Mouse (Mus musculus) embryonic facial prominence, embryonic 15.5 days (tissue): Measurements from ENCODE around the gene Vinac1. TPM values are rescaled to one million over a fixed set of nuclear protein-coding genes. Genes with fewer than 3 reads are reported as not detected.
"Not testable (repeated sequence)": the region's sequence is repeated elsewhere in the genome, so short reads cannot be mapped to it uniquely, and the experiment has no call there.

Experiments
- ATAC-seq: fragments of 200-750 bp; cut with Nextera tagmentation; 2 replicates; pipeline ENCODE4 v1.8.0; 2017; ENCODE audit warnings: low read depth, moderate TSS enrichment; ENCODE audit not compliant: insufficient number of reproducible peaks, low FRiP score, low TSS enrichment
- H3K27ac ChIP-seq: fragments of 300-500 bp; sonication (generic); replicated peaks from 2 replicates; pipeline ENCODE4 v1.5.1; 2015; ENCODE audit warnings: mild to moderate bottlenecking, inconsistent platforms
- H3K27me3 ChIP-seq: fragments of 300-500 bp; sonication (generic); 2 replicates; pipeline ENCODE4 v1.6.1; 2015; ENCODE audit warnings: inconsistent platforms
- H3K36me3 ChIP-seq: fragments of 300-500 bp; sonication (generic); 2 replicates; pipeline ENCODE4 v1.6.1; 2015; ENCODE audit warnings: mild to moderate bottlenecking, inconsistent platforms
- H3K4me1 ChIP-seq: fragments of 300-500 bp; sonication (generic); 2 replicates; pipeline ENCODE4 v1.6.1; 2015; ENCODE audit warnings: inconsistent platforms
- H3K4me2 ChIP-seq: fragments of 300-500 bp; sonication (generic); replicated peaks from 2 replicates; pipeline ENCODE4 v1.6.1; 2015; ENCODE audit warnings: mild to moderate bottlenecking, inconsistent platforms
- H3K4me3 ChIP-seq: fragments of 300-500 bp; sonication (generic); replicated peaks from 2 replicates; pipeline ENCODE4 v1.5.1; 2015; ENCODE audit warnings: mild to moderate bottlenecking, inconsistent platforms
- H3K9ac ChIP-seq: fragments of 300-500 bp; sonication (generic); 2 replicates; pipeline ENCODE4 v1.6.1; 2015; ENCODE audit warnings: inconsistent platforms
- H3K9me3 ChIP-seq: fragments of 300-500 bp; sonication (generic); replicated peaks from 2 replicates; pipeline ENCODE4 v1.6.1; 2016; ENCODE audit warnings: inconsistent platforms
- WGBS: fragments of 180-500 bp; shearing (Covaris S2); methylation state at CpG from one replicate; pipeline ENCODE4 v1.1.7; 2015; 5-methylcytosine and 5-hydroxymethylcytosine counted together
- polyA plus RNA-seq: library from polyadenylated mRNA; unstranded; fragments of >200 nt; fragmentation: Nextera tagmentation; extraction: Ambion mirVana; gene quantifications from 2 replicates; pipeline ENCODE4 v1.2.1, GENCODE M21; 2015

Gene Vinac1
- polyA plus RNA-seq, 1 experiment from 2014 or later: not detected

- H3K36me3 ChIP-seq: no peaks in the 10 kb centered on the region
- 2% methylated on average over 62 of the region's 62 CpGs for WGBS
- no peaks in the 10 kb centered on the region for H3K9me3 ChIP-seq
- peaks cover 14% of the 10 kb centered on the region for H3K4me1 ChIP-seq
- peak overlapping the region; percentile 87 for H3K4me2 ChIP-seq
- H3K9ac ChIP-seq: peak overlapping the region; percentile 28; the same call in 1 of the 2 replicates
- peaks cover 46% of the 10 kb centered on the region for H3K27me3 ChIP-seq
- H3K4me3 ChIP-seq: peak overlapping the region; percentile 44
- ATAC-seq: no peak
- H3K27ac ChIP-seq: no peak overlapping the region
These were observed 8.9 kb downstream of the Vinac1 start for GRCm38 (mm10) chr2:129038937-129039631.

GRCm38 (mm10) chr2:129038426-129038936 is 9.5 kb downstream of the Vinac1 start:
- peaks cover 46% of the 10 kb centered on the region for H3K27me3 ChIP-seq
- no peak overlapping the region for H3K27ac ChIP-seq
- H3K36me3 ChIP-seq: no peaks in the 10 kb centered on the region
- peak overlapping the region; percentile 87 for H3K4me2 ChIP-seq
- peak overlapping the region; percentile 44 for H3K4me3 ChIP-seq
- H3K4me1 ChIP-seq: peaks cover 14% of the 10 kb centered on the region
- peak overlapping the region; percentile 28; the same call in 1 of the 2 replicates for H3K9ac ChIP-seq
- no peaks in the 10 kb centered on the region for H3K9me3 ChIP-seq
- whole genome bisulfite sequencing: 29% methylated on average over 15 of the region's 15 CpGs
- no peak for ATAC-seq

DNA sequence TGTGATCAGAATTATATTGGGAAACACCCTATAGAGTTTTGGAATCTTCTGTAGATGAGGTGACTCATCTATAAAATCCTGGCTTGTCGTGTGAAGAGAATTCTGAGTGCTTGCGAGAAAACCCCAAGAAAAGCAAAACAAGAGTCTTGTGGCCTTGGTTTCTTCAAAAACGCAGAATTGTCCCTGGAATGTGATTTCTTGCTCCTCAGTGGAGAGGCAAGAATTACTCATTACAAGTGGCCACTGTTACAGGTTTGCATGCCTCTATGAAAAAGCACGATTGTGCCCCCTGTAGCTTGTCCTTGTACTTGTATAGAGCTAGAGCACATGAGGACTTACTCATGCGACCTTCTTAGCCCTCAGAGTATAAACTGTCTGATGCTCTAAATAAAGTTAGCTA is 12.6 kb downstream of the Vinac1 start:
- 77% methylated on average over 5 of the region's 5 CpGs for WGBS
- Histone ChIP-seq H3K27me3 (peaks cover 41% of the 10 kb centered on the region), H3K27ac (no peak overlapping the region), H3K4me3 (no peak overlapping the region), H3K9ac (no peak overlapping the region), H3K4me2 (no peak overlapping the region), H3K36me3 (no peaks in the 10 kb centered on the region), H3K4me1 (peaks cover 14% of the 10 kb centered on the region), H3K9me3 (no peaks in the 10 kb centered on the region)
- ATAC-seq: no peak

- H3K9ac ChIP-seq: no peak overlapping the region
- 70% methylated on average over 9 of the region's 9 CpGs for WGBS
- H3K4me1 ChIP-seq: no peaks in the 10 kb centered on the region
- no peaks in the 10 kb centered on the region for H3K9me3 ChIP-seq
- H3K27ac ChIP-seq: no peak overlapping the region
- ATAC-seq: no peak
- H3K4me2 ChIP-seq: no peak overlapping the region
- no peak overlapping the region for H3K4me3 ChIP-seq
- H3K36me3 ChIP-seq: no peaks in the 10 kb centered on the region
- no peaks in the 10 kb centered on the region for H3K27me3 ChIP-seq
These were observed 23.2 kb downstream of the Vinac1 start for GRCm38 (mm10) chr2:129024820-129025219.

- Histone ChIP-seq H3K27me3 (no peaks in the 10 kb centered on the region), H3K27ac (no peak overlapping the region), H3K4me1 (no peaks in the 10 kb centered on the region), H3K36me3 (no peaks in the 10 kb centered on the region), H3K4me3 (no peak overlapping the region), H3K9ac (no peak overlapping the region), H3K4me2 (no peak overlapping the region), H3K9me3 (no peaks in the 10 kb centered on the region)
- 77% methylated on average over 2 of the region's 2 CpGs for WGBS
- no peak for ATAC-seq
These were observed 27.9 kb downstream of the Vinac1 start for GRCm38 (mm10) chr2:129020106-129020505.

DNA sequence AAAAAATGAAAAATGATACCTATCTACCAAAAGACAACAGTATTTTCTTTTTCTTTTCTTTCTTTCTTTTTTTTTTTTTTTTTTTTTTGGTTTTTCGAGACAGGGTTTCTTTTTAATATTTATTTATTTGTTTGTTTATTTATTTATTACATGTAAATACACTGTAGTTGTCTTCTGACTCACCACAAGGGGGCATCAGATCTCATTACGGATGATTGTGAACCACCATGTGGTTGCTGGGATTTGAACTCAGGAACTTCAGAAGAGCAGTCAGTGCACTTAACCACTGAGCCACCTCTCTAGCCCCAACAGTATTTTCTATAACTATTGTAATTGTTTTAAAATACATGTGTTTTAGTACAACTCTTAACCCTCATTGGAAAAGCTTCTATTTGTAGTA is 39.1 kb downstream of the Vinac1 start:
- H3K27ac ChIP-seq, H3K4me2 ChIP-seq, H3K36me3 ChIP-seq, ATAC-seq, H3K4me3 ChIP-seq, H3K9me3 ChIP-seq, H3K27me3 ChIP-seq, H3K9ac ChIP-seq, H3K4me1 ChIP-seq: not testable (repeated sequence)
- 81% methylated on average over 2 of the region's 2 CpGs for WGBS

GRCm38 (mm10) chr2:129006194-129006749 is 41.7 kb downstream of the Vinac1 start:
- no peaks in the 10 kb centered on the region for H3K9me3 ChIP-seq
- H3K9ac ChIP-seq: no peak overlapping the region
- H3K27ac ChIP-seq: no peak overlapping the region
- ATAC-seq: no peak
- no peaks in the 10 kb centered on the region for H3K4me1 ChIP-seq
- no peak overlapping the region for H3K4me2 ChIP-seq
- H3K4me3 ChIP-seq: no peak overlapping the region
- H3K36me3 ChIP-seq: no peaks in the 10 kb centered on the region
- 61% methylated on average over 4 of the region's 4 CpGs for WGBS
- no peaks in the 10 kb centered on the region for H3K27me3 ChIP-seq

DNA sequence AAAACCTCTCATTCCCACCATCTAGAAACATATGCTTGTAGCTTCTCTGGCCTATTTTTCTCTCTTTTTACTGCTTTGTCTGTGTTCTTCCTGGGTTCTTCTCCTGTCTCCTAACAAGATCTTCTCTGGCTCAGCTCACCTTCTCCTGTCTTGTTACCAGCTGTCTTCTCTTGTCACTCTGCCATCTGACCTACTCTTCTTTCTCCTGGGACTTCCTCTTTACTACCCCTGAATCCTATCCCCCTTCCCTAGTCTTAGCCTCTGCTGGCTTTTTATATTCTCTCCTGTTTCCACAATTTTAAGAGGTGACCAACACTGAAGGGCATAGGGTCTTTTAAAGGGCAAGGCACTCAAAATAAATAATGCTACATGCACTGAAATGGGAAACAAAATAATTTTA is 43.1 kb downstream of the Vinac1 start:
- H3K9ac ChIP-seq: no peak overlapping the region
- no peaks in the 10 kb centered on the region for H3K9me3 ChIP-seq
- H3K4me2 ChIP-seq: no peak overlapping the region
- no peak overlapping the region for H3K4me3 ChIP-seq
- no peaks in the 10 kb centered on the region for H3K27me3 ChIP-seq
- H3K36me3 ChIP-seq: no peaks in the 10 kb centered on the region
- no peak for ATAC-seq
- no peak overlapping the region for H3K27ac ChIP-seq
- no peaks in the 10 kb centered on the region for H3K4me1 ChIP-seq

DNA sequence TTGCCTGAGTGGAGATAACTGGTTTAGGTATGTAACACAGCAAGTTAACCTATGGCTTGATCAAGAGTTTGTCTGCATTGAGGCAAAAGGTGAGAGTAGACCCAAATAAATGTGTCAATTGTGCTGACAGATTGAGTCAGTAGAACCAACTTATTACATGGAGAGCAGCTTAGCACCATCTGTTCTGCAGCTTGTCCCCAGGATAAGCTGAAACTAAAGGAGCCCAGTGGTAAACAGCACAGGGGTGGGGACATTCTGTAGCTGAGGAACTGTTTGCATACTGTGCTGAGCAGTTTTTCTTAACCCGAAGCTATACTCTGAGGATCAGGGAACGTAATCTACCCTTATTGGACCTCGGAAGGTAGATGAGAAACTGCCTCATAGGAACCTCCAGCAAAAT is 63.2 kb downstream of the Vinac1 start:
- no peak for ATAC-seq
- no peaks in the 10 kb centered on the region for H3K36me3 ChIP-seq
- no peak overlapping the region for H3K4me3 ChIP-seq
- H3K4me2 ChIP-seq: no peak overlapping the region
- no peaks in the 10 kb centered on the region for H3K4me1 ChIP-seq
- H3K27ac ChIP-seq: no peak overlapping the region
- H3K27me3 ChIP-seq: no peaks in the 10 kb centered on the region
- H3K9ac ChIP-seq: no peak overlapping the region
- no peaks in the 10 kb centered on the region for H3K9me3 ChIP-seq
- WGBS: 76% methylated on average over 3 of the region's 3 CpGs

- no peaks in the 10 kb centered on the region for H3K9me3 ChIP-seq
- H3K4me1 ChIP-seq: no peaks in the 10 kb centered on the region
- no peaks in the 10 kb centered on the region for H3K27me3 ChIP-seq
- no peak overlapping the region for H3K27ac ChIP-seq
- no peak for ATAC-seq
- WGBS: 62% methylated on average over 4 of the region's 4 CpGs
- no peak overlapping the region for H3K9ac ChIP-seq
- no peaks in the 10 kb centered on the region for H3K36me3 ChIP-seq
- H3K4me3 ChIP-seq: no peak overlapping the region
- no peak overlapping the region for H3K4me2 ChIP-seq
These were observed 72.4 kb downstream of the Vinac1 start for GRCm38 (mm10) chr2:128975572-128975971.
